10 mouse cellular contexts compared by ENCODE assay signal in genomic region chr9:55199348-55199747, GRCm38 (mm10). TPM values are rescaled to one million over a fixed set of nuclear protein-coding genes. Genes with fewer than 3 reads are reported as not detected.
DNase-seq lines count a peak whose midpoint lies in the region; ATAC-seq lines count a peak whose summit lies in the region.
"Had no signal": no experiment of that assay in that cellular context is flagged by ENCODE, and none has a peak within 500 bp of the region (broad histone marks: within the 10 kb centered on the region; RNA-seq: fewer than 3 reads in every experiment).

No protein-coding gene starts in this region.

- no peak for DNase-seq in cerebellum, postnatal 4 days (ENCODE audit: low spot score in 2 of 2)
- DNase-seq in left cerebral cortex, adult 18-20 months (ENCODE audit: low spot score in 2 of 2) = peak; percentile 21 to 29
- DNase-seq in left cerebral cortex, adult 11 months (ENCODE audit: low spot score) = no peak
- DNase-seq in cerebellum, adult 9-11 months = peak; percentile 77
- peak; percentile 15 for DNase-seq in left cerebral cortex, postnatal 4 days
- no peak for DNase-seq in embryo, embryonic 10.5 days (ENCODE audit: low spot score)
- no peak for DNase-seq in liver
- DNase-seq: kidney, postnatal 36 days; lung, postnatal 36 days had no signal

- intact Hi-C loops in left cerebral cortex, postnatal 4 days (cut with DNase I) = no loop called here

- ATAC-seq in cerebellum, adult (ENCODE audit: insufficient number of reproducible peaks, low FRiP score, low TSS enrichment) = peak; percentile 79; the same call in 1 of the 2 replicates

RNA-seq across cellular contexts. Expression of gene Fbxo22, which starts 9.4 kb away (rescaled TPM):
- 10 to 100 TPM; 43.9 to 45.7 TPM for total RNA-seq in left cerebral cortex, adult 18-20 months (2021)
- total RNA-seq in left cerebral cortex, postnatal 4 days (2021) = 10 to 100 TPM; 51.4 to 58.3 TPM

RNA-seq across cellular contexts. Expression of gene Ube2q2, which starts 50.7 kb away (rescaled TPM):
- 10 to 100 TPM; 70.0 to 75.6 TPM for total RNA-seq in left cerebral cortex, adult 18-20 months (2021)
- 10 to 100 TPM; 45.5 to 51.4 TPM for total RNA-seq in left cerebral cortex, postnatal 4 days (2021)

Comparison
In these comparisons a context has a peak if more than half of its experiments do, and no peak if none do; other contexts are left out.
1. DNase-seq: peak in left cerebral cortex, adult 18-20 months (2 of 2), cerebellum, adult 9-11 months (single experiment) and left cerebral cortex, postnatal 4 days (single experiment); none in cerebellum, postnatal 4 days (0 of 2), left cerebral cortex, adult 11 months (single experiment), embryo, embryonic 10.5 days (single experiment) and liver (single experiment).